Mouse (Mus musculus): ENCODE results near the gene Efnb2. TPM values are rescaled to one million over a fixed set of nuclear protein-coding genes. Genes with fewer than 3 reads are reported as not detected.

The Efnb2 gene
- polyA plus RNA-seq, 2 experiments, result 42.8 to 74.0 TPM

DNA sequence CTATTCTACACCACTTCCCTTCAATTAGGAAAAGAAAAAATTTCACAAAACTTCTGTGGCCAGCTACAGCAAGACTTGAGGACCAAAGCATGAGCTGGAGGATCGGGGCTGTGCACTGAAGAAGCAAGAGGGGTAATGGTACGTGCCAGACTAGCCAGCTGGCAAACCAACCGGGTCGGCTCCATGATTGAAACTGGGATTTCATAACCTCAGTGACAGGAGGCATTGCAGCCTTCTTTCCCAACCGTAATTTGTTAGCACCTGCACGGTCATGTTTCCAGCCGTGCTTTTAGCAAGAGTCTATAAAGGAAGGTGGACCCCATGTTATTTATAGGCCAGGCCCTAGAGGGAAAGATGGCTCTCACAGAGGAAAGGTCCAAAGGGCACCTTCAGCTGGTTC is 12.4 kb downstream of the Efnb2 start:
- TF ChIP-seq POLR2A (IDR thresholded peaks at IDR 0.05; ENCODE audit: borderline replicate concordance, extremely low read depth, insufficient read depth, insufficient read length), result no peak
- 52% methylated on average over 7 of the region's 7 CpGs for WGBS

DNA sequence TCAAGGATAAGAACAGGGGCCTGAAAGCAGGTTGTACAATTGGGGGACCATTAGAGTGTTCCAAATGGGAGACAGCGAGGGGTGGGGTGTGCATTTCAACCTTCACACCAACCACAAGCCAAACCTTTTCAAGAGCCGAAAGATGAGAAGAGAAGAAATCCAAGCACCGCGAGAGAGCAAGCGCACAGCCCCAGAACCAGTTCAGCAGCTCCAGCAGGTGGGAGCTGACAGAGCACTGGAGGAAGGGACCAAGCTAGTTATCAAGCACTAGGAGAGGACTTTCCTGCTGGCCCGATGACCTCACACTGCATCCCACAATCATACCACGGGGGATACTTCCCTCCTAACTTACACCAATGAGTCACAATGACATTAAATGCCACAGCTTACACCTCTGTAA is 13.2 kb downstream of the Efnb2 start:
- peaks cover 58% of the 10 kb centered on the region for H3K4me1 ChIP-seq (ENCODE audit: control insufficient read depth, insufficient read depth, low read length)
- H3K36me3 ChIP-seq (ENCODE audit: control insufficient read depth, insufficient read depth, low read length), result peaks cover 18% of the 10 kb centered on the region
- ATAC-seq (ENCODE audit: low FRiP score, low read depth), result no peak
- TF ChIP-seq POLR2A (IDR thresholded peaks at IDR 0.05; ENCODE audit: borderline replicate concordance, extremely low read depth, insufficient read depth, insufficient read length), result no peak
- H3K27ac ChIP-seq (replicated peaks; ENCODE audit: low read depth, low read length), result no peak overlapping the region
- DNase-seq (ENCODE audit: low spot score), result peak; percentile 31
- no peaks in the 10 kb centered on the region for H3K27me3 ChIP-seq (ENCODE audit: control insufficient read depth, insufficient read depth, low read length)
- H3K4me2 ChIP-seq (replicated peaks; ENCODE audit: low read depth, low read length, severe bottlenecking), result no peak overlapping the region
- no peaks in the 10 kb centered on the region for H3K9me3 ChIP-seq (ENCODE audit: control insufficient read depth, low read length)
- no peak overlapping the region for H3K4me3 ChIP-seq (replicated peaks; ENCODE audit: low read length)
- 59% methylated on average over 7 of the region's 7 CpGs for WGBS
- no peak overlapping the region for H3K9ac ChIP-seq (ENCODE audit: low read depth, low read length, severe bottlenecking)

More for the DNA sequence above, 12.4 kb downstream of the Efnb2 start:
- no peaks in the 10 kb centered on the region for H3K27me3 ChIP-seq (ENCODE audit: control insufficient read depth, insufficient read depth, low read length)
- peaks cover 18% of the 10 kb centered on the region for H3K36me3 ChIP-seq (ENCODE audit: control insufficient read depth, insufficient read depth, low read length)
- H3K9ac ChIP-seq (ENCODE audit: low read depth, low read length, severe bottlenecking), result no peak overlapping the region
- no peak overlapping the region for H3K27ac ChIP-seq (replicated peaks; ENCODE audit: low read depth, low read length)
- no peak overlapping the region for H3K4me3 ChIP-seq (replicated peaks; ENCODE audit: low read length)
- no peak for DNase-seq (ENCODE audit: low spot score)
- no peak for ATAC-seq (ENCODE audit: low FRiP score, low read depth)
- peaks cover 67% of the 10 kb centered on the region for H3K4me1 ChIP-seq (ENCODE audit: control insufficient read depth, insufficient read depth, low read length)
- H3K9me3 ChIP-seq (ENCODE audit: control insufficient read depth, low read length), result no peaks in the 10 kb centered on the region
- H3K4me2 ChIP-seq (replicated peaks; ENCODE audit: low read depth, low read length, severe bottlenecking), result no peak overlapping the region

DNA sequence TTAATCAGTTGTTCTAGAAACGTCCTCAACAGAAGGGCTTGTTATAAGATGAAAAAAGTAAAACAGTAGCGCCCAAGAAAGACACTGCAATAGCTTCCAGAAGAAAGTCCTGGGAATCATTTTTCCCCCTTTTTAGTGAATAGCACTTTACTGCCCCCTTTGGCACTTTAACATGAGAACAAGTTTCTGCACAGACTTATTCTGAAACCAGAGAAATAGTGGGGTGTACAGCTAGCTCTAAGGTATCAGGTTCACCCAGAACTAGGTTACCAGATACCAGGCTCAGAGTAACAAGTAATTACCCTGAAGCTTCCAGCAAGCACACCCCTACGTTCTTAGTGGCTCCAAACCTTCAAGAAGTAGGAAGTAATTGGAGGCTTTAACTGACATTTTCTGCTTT is 13.7 kb downstream of the Efnb2 start:
- Histone ChIP-seq H3K27ac (replicated peaks; ENCODE audit: low read depth, low read length) (no peak overlapping the region), H3K4me1 (ENCODE audit: control insufficient read depth, insufficient read depth, low read length) (peaks cover 54% of the 10 kb centered on the region), H3K27me3 (ENCODE audit: control insufficient read depth, insufficient read depth, low read length) (no peaks in the 10 kb centered on the region), H3K9ac (ENCODE audit: low read depth, low read length, severe bottlenecking) (no peak overlapping the region), H3K9me3 (ENCODE audit: control insufficient read depth, low read length) (no peaks in the 10 kb centered on the region), H3K36me3 (ENCODE audit: control insufficient read depth, insufficient read depth, low read length) (peaks cover 15% of the 10 kb centered on the region), H3K4me3 (replicated peaks; ENCODE audit: low read length) (no peak overlapping the region), H3K4me2 (replicated peaks; ENCODE audit: low read depth, low read length, severe bottlenecking) (no peak overlapping the region)
- DNase-seq (ENCODE audit: low spot score) (peak; percentile 72), ATAC-seq (ENCODE audit: low FRiP score, low read depth) (no peak)
- no peak for TF ChIP-seq POLR2A (IDR thresholded peaks at IDR 0.05; ENCODE audit: borderline replicate concordance, extremely low read depth, insufficient read depth, insufficient read length)
- 36% methylated on average over 3 of the region's 3 CpGs for WGBS

DNA sequence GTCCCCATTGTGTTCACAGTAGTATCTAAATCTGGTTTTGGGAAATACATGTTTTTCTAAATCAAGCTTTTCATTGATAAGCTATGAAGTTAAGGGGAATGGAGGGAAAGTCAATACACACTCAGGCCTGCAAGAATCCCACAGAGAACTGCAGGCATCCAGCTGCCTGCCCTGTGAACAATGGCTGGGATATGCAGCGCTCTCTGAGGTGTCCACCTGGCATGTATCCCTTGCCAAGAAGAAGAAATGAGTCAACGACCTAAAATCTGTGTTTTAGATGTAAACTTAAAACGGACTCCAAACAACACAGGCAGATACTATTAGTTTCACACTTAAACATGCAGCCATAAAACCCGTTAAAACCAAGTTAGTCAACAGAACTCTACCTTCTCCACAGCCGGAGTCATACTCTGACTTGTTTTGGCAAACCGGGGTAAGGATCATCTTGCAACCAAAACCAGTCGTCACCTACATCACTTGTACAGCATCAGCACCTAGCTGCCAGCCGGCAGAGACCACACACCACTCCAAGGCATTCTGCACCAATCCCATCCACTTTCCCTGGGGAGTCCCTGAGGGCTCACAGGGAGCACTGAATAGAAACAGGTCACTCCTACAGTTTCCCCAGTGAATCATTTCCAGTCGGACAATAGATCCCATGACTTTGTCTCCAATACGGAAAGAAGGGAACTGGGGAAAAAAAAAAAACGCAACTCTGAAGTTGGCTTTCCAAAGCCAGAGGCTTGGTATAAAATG is 16.7 kb downstream of the Efnb2 start:
- H3K4me2 ChIP-seq (replicated peaks; ENCODE audit: low read depth, low read length, severe bottlenecking), result no peak overlapping the region
- no peaks in the 10 kb centered on the region for H3K9me3 ChIP-seq (ENCODE audit: control insufficient read depth, low read length)
- peaks cover 29% of the 10 kb centered on the region for H3K4me1 ChIP-seq (ENCODE audit: control insufficient read depth, insufficient read depth, low read length)
- no peak for TF ChIP-seq POLR2A (IDR thresholded peaks at IDR 0.05; ENCODE audit: borderline replicate concordance, extremely low read depth, insufficient read depth, insufficient read length)
- H3K36me3 ChIP-seq (ENCODE audit: control insufficient read depth, insufficient read depth, low read length), result peaks cover 11% of the 10 kb centered on the region
- H3K4me3 ChIP-seq (replicated peaks; ENCODE audit: low read length), result no peak overlapping the region
- H3K9ac ChIP-seq (ENCODE audit: low read depth, low read length, severe bottlenecking), result no peak overlapping the region
- no peak overlapping the region for H3K27ac ChIP-seq (replicated peaks; ENCODE audit: low read depth, low read length)
- DNase-seq (ENCODE audit: low spot score), result no peak
- 68% methylated on average over 11 of the region's 11 CpGs for WGBS
- no peaks in the 10 kb centered on the region for H3K27me3 ChIP-seq (ENCODE audit: control insufficient read depth, insufficient read depth, low read length)
- no peak for ATAC-seq (ENCODE audit: low FRiP score, low read depth)

DNA sequence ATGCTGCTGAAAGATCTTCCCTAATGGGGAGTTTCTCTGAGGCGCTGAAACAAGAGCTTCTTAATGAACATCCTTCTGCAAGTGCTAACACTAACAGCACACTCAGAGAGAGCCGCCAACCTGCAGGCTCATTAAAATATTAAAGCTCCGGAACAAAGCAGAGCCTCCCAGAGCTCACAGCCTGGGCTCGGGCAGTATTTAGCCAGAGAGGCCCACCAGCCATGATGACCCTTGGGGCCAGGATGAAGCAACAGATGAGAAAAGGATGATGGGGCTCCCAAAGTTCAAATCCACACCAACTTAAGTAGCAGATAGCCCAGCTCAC is 20.8 kb downstream of the Efnb2 start:
- no peak for TF ChIP-seq POLR2A (IDR thresholded peaks at IDR 0.05; ENCODE audit: borderline replicate concordance, extremely low read depth, insufficient read depth, insufficient read length)
- no peak overlapping the region for H3K27ac ChIP-seq (replicated peaks; ENCODE audit: low read depth, low read length)
- no peaks in the 10 kb centered on the region for H3K27me3 ChIP-seq (ENCODE audit: control insufficient read depth, insufficient read depth, low read length)
- no peak overlapping the region for H3K4me2 ChIP-seq (replicated peaks; ENCODE audit: low read depth, low read length, severe bottlenecking)
- no peak overlapping the region for H3K9ac ChIP-seq (ENCODE audit: low read depth, low read length, severe bottlenecking)
- no peaks in the 10 kb centered on the region for H3K9me3 ChIP-seq (ENCODE audit: control insufficient read depth, low read length)
- H3K36me3 ChIP-seq (ENCODE audit: control insufficient read depth, insufficient read depth, low read length), result peaks cover 32% of the 10 kb centered on the region
- no peak for DNase-seq (ENCODE audit: low spot score)
- no peaks in the 10 kb centered on the region for H3K4me1 ChIP-seq (ENCODE audit: control insufficient read depth, insufficient read depth, low read length)
- no peak overlapping the region for H3K4me3 ChIP-seq (replicated peaks; ENCODE audit: low read length)
- 19% methylated on average over 4 of the region's 4 CpGs for WGBS
- no peak for ATAC-seq (ENCODE audit: low FRiP score, low read depth)

Data from limb, embryonic 14.5 days (tissue).